Mouse (Mus musculus) cerebellum, adult 2 months (tissue): ENCODE measurements around the gene Zfp365.
A peak's percentile ranks its signal among the peaks of the same experiment; 100 is the strongest.

ENCODE experiments used
- CTCF ChIP-seq: fragments of 200-500 bp; IDR thresholded peaks from 2 replicates; pipeline ENCODE4 v1.5.1; 2011; ENCODE audit warnings: low read depth, mild to moderate bottlenecking, control low read depth, low read length, moderate library complexity, borderline replicate concordance; ENCODE audit not compliant: insufficient read depth
- POLR2A ChIP-seq: fragments of 200-500 bp; IDR thresholded peaks from 2 replicates; pipeline ENCODE4 v1.6.1; 2011; ENCODE audit warnings: low read length, control low read depth, borderline replicate concordance; ENCODE audit not compliant: insufficient read depth

DNA sequence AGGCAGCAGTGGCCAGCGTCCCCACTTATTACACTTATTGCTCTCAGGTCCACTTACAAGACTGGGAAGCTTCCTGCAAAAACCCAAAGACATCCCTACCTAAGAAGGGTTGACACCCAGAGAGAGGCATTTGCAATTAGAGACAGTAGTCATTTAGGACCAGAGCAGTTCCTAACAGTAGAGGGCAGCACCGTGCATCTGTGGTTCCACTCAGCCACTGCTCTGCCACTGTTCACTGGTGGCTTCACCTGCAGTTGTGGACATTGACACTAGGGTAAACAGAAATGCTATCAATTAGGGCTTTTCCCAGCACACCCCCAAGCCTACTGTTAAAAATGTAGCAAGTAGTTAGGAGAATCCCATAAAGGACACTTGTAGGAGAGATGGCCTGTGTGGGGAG lies 40.7 kb downstream of the Zfp365 start:
- TF ChIP-seq POLR2A: no peak
- peak; percentile 90 for TF ChIP-seq CTCF
